Mouse (Mus musculus): ENCODE measurements around the gene Rgs14. TPM values are rescaled to one million over a fixed set of nuclear protein-coding genes. Genes with fewer than 3 reads are reported as not detected.
A peak's percentile ranks its signal among the peaks of the same experiment; 100 is the strongest.

Rgs14 gene
- total RNA-seq, 2 experiments from 2014 or later = 3.2 to 6.9 TPM

GRCm38 (mm10) chr13:55339259-55339658 is 30.3 kb upstream of the Rgs14 start:
- peak; percentile 38; the same call in 1 of the 2 replicates for ATAC-seq (replicated peaks; ENCODE audit: low FRiP score, low TSS enrichment, poor library complexity, severe bottlenecking)

- ATAC-seq (replicated peaks; ENCODE audit: low FRiP score, low TSS enrichment, poor library complexity, severe bottlenecking) = no peak
These were observed 27.1 kb upstream of the Rgs14 start for GRCm38 (mm10) chr13:55342469-55342868.

DNA sequence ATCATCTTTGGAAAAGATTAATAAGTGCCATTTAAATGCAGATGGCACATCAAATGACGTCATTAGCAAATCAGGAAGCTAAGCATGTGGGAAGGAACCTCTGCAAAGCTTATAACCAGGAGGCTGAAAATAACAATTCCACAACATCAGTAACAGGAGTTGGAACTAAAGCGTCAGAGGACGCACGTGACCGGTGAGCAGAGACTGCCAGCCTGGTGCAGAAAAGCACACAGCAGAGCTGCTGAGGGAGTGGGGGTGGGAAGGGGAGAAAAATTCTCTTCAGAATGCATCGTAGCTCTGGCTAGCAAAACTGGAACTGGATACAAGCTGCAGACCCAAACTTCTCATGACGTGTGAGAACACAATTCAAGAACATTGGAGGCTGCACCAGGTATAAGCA is 25.2 kb upstream of the Rgs14 start:
- ATAC-seq (replicated peaks; ENCODE audit: low FRiP score, low TSS enrichment, poor library complexity, severe bottlenecking) = no peak

- ATAC-seq (replicated peaks; ENCODE audit: low FRiP score, low TSS enrichment, poor library complexity, severe bottlenecking) = no peak
These were observed 22.8 kb upstream of the Rgs14 start for GRCm38 (mm10) chr13:55346745-55347144.

DNA sequence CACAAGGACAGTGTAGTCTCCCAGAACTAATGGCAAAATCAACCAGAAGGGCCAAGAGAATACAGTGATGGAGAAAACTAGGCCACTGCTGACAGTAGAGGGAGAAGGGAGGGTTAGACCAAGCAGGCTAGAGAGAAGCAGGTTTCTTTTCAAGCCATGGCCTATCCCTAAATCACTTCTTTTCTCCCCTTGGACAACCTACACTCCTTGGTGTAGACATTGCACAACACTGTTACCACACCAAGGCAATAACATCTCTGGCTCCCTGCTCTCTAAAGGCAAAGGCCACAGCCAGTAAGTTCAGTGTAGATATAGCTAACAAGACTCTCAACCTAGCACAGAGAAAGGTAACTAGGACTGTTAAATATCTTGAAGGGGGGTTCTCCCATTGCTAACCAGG is 8.4 kb upstream of the Rgs14 start:
- ATAC-seq (replicated peaks; ENCODE audit: low FRiP score, low TSS enrichment, poor library complexity, severe bottlenecking) = no peak

DNA sequence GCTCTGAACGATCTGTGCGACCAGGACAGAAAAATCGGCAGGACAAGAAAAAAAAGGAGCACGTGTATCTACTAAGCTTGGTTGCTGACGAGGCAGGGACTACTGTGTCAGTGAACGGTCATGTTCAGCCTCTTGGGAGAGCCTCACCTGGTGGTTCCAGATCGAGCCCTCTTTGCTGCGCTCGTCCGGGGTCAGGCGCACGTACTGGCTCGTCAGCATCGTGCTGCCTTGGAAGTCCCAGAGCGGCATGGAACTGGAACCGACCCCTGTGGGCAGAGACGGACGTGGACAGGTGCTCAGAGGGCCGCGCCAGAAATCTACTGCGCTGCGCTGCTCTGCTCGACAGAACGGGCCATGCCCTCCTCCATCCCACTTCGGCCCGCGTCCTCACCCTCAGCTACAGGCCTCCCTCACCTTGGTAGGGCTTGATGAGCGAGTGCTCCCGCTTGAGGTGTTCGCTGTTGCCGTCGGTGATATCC is 7.5 kb upstream of the Rgs14 start:
- ATAC-seq (replicated peaks; ENCODE audit: low FRiP score, low TSS enrichment, poor library complexity, severe bottlenecking) = peak; percentile 24

GRCm38 (mm10) chr13:55362453-55363060 is 7.0 kb upstream of the Rgs14 start, which contains the start of gene Lman2:
Lman2 (minus strand) TSS chr13:55362783.
- peak; percentile 99 for ATAC-seq (replicated peaks; ENCODE audit: low FRiP score, low TSS enrichment, poor library complexity, severe bottlenecking)

- ATAC-seq (replicated peaks; ENCODE audit: low FRiP score, low TSS enrichment, poor library complexity, severe bottlenecking) = 0 out of 2 replicates have a peak, but pooled peaks have one; percentile 36
These were observed 1.1 kb upstream of the Rgs14 start for GRCm38 (mm10) chr13:55368401-55368800.

GRCm38 (mm10) chr13:55370234-55370633 is 702 bp downstream of the Rgs14 start:
- ATAC-seq (replicated peaks; ENCODE audit: low FRiP score, low TSS enrichment, poor library complexity, severe bottlenecking) = no peak; the same call in 1 of the 2 replicates

DNA sequence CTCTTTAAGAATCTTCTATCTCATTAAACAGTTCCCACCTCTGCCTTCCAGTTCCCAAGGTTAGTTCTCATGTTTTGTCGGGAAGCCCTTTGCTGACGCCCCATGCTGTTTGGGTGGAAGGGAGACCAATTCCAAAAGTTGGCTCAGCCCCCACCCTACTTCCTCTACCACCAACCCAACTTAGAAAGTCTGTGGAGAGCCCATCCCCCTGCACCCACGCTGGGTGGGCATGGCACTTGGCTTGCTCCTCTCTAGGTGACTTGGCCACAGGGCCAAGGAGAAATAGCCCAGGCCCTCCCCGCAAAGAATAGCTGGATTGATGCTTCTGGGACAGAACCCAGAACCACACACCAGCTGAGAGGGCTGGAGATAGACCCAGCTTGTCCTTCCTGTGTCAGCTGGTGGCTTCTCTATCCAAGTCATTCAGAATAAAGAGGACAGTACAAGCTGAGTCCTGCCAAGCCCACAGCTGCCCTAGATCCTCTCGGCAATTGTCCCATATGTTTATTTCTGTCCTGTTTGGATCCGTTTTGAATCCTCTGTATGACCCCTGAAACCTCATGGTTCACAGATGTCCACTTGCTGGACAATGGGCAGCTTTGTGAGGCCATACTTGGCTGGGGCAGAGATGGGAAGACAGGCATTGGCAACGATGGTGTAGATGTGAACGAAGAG is 1.6 kb downstream of the Rgs14 start:
- no peak for ATAC-seq (replicated peaks; ENCODE audit: low FRiP score, low TSS enrichment, poor library complexity, severe bottlenecking)

DNA sequence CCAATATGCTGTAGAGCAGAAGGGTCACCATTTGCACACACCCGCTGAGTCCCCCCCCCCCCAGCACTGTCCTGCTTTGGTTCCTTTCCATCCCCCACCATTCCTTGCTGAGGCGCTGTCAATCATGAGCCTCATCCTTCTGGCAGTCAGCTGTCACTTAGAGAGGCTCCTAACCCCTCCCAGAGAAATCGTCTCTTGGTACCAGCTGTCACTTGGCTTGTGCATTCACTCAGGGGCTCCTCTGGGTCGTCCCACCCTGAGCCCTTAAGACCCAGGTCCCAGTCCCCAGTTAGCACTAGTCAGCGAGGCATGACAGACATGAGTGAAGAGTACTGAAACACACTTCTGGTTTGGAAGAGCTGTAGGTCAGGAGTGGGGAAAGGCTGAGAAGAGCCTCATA is 2.2 kb downstream of the Rgs14 start:
- no peak for ATAC-seq (replicated peaks; ENCODE audit: low FRiP score, low TSS enrichment, poor library complexity, severe bottlenecking)

DNA sequence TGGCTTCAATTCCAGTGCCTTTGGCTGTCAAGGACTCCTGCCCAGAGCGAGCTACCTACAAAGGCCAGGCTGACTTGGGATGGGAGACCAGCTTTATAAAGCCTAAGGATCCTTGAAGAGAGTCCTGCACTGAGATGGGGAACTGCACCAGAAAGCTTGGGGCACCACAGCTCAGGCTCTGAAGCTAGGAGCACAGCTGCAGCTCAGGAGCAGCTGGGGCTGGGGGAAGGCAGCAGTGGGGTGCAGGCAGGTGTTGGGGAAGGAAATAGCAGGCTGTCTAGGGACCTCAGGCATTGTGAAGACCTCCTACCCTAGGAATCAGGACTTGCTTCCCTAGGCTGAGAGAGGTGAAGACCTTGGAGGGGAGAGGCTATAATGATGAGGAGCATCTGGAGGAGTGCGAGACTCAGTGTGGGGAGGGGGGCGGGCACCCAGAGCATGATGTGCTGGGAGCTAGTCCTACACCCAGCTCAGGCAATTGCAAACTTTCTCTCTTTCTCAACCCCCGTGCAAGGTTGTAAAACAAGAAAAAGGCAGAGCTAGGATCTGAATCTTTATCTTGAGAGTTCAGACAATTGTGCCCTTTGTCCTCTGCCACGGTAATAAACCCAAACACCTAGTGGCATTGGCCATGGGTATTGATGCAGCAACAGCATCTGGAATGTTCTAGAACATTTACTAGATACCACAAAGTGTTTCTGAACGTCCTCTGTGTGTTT is 4.8 kb downstream of the Rgs14 start:
- no peak for ATAC-seq (replicated peaks; ENCODE audit: low FRiP score, low TSS enrichment, poor library complexity, severe bottlenecking)

DNA sequence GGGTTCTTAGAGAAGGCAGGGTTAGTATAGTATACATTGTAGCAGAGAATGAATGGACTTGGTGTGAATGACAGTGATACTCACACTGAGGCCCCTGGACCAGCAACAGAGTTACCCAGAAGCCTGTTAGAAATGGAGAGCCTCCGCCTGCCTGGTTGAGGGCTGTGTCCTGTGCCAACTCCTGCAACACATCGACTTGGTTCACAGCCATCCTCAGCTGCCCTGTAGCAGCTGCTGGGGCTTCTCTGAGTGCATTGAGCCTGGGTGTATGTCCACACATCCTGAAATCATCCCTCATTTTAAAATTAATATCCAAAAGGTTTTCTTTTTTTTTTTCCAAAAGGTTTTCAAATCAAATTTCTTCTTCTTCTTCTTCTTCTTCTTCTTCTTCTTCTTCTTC is 6.3 kb downstream of the Rgs14 start:
- no peak for ATAC-seq (replicated peaks; ENCODE audit: low FRiP score, low TSS enrichment, poor library complexity, severe bottlenecking)

DNA sequence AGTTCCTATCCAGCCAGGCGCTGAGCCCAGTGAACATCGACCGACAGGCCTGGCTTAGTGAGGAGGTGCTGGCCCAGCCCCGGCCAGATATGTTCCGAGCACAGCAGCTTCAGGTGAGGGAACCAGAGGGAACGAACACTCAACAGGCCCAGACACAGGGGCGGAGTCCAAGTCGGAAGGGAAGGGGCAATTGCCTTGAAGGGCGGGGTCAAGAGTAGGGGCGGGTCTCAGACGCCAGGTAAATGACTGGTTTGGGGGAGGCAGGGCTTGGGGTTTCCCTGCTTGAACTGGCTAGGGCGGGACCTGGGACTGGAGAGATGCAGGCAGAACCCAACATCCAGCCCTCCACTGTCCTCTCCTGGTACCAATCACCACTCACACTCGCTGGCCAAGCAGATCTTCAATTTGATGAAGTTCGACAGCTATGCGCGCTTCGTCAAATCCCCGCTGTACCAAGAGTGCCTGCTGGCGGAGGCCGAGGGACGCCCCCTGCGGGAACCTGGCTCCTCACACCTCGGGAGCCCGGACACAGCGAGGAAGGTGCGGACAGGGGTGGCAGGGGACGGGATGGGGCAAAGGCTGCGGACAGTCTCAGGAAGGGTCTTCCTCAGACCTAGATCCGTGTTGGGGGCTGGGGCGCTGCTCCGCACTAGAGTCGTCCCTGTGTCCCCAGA is 9.5 kb downstream of the Rgs14 start:
- no peak for ATAC-seq (replicated peaks; ENCODE audit: low FRiP score, low TSS enrichment, poor library complexity, severe bottlenecking)

DNA sequence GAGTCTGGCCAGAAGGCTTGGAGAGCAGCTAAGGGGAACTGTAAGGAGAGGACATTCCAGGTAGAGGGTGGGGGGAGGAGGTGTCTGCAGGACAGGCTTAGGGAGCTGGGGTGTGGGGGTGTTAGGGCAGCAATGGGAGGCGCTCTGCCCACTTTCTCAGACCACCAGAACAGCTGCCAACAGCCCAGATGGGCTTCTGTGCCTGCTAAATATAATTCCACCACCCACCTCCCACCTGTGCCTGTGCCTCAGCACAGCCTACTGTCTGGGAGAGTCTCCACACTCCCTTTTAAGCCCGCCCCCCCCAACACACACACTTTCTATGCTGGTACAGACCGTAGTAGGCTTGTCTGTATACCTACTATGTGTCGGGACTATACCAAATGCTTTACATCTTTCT is 12.3 kb downstream of the Rgs14 start:
- no peak for ATAC-seq (replicated peaks; ENCODE audit: low FRiP score, low TSS enrichment, poor library complexity, severe bottlenecking)

DNA sequence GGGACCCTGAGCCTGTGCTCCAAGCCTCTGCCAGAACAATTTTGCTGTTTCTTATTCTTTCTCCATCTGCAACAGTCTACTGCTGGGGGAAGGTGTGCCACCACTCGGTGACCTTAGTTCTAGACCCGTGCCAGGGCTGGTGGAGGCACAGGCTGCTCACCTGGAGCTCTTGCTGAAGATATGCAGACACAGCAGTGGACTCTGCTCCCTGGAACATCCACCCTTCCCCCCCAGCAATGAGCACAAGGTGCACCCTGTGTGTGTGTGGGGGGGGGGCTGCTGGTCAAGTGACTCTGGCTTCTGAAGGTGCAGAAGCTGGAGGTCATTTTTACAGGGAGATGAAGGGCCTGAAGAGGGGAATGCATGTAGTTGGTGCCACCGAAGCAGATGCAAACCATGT is 21.1 kb downstream of the Rgs14 start:
- no peak for ATAC-seq (replicated peaks; ENCODE audit: low FRiP score, low TSS enrichment, poor library complexity, severe bottlenecking)

DNA sequence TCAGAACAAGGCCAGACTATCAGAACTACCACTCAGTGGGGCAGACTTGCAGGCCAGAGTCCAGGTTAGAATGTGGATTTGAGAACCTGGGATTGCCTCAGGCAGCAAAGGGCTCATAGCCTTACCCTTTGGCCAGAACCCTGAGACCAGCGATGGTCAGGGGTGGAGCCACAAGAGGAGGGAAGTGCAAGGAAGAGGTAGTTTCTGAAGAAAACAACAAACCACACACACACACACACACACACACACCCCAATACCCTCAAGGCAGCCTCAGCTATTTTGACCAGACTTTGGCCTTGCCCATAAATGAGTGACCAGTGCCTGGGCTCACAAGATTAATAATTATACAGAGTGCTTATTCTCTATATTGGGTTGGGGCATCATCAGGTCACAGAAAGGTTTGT is 22.1 kb downstream of the Rgs14 start:
- ATAC-seq (replicated peaks; ENCODE audit: low FRiP score, low TSS enrichment, poor library complexity, severe bottlenecking) = no peak

- peak; percentile 63; the same call in 1 of the 2 replicates for ATAC-seq (replicated peaks; ENCODE audit: low FRiP score, low TSS enrichment, poor library complexity, severe bottlenecking)
These were observed 23.4 kb downstream of the Rgs14 start for GRCm38 (mm10) chr13:55392933-55393332.

DNA sequence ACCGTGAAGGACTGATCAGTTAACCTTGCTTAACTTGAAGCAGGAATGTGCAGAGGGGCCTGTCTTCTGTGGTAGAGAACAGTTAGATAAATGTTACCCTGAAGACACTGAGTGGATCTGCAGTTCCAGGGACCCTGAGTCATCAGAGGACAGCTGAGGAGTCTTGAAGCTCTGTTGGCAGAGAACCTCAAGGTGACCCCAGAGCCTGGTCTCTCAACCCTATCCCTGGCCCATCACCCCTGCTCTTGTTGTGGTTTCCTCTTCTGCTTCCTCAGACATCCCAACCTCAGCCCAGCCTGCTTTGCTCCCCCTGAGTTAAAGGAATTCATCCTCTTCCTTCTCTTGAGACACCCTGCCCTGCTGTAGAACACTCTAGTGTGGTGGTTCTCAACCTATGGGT is 28.6 kb downstream of the Rgs14 start, which contains the start of gene Slc34a1:
TSS of gene Slc34a1 (plus strand) at position 100 of the 400 bp plus-strand sequence.
- no peak for ATAC-seq (replicated peaks; ENCODE audit: low FRiP score, low TSS enrichment, poor library complexity, severe bottlenecking)

Data from megakaryocyte-erythroid progenitor cell, adult 5-6 weeks (primary cell).